Mouse (Mus musculus) stomach, embryonic 15.5 days (tissue): ENCODE data around the gene Calcb. TPM values are rescaled to one million over a fixed set of nuclear protein-coding genes. Genes with fewer than 3 reads are reported as not detected.

ENCODE experiments used
- ATAC-seq: fragments of 200-750 bp; cut with Nextera tagmentation; 2 replicates; pipeline ENCODE4 v1.8.0; 2017; ENCODE audit warnings: low read depth, moderate number of reproducible peaks, moderate TSS enrichment; ENCODE audit not compliant: insufficient read depth, low FRiP score
- H3K27ac ChIP-seq: fragments of 300-500 bp; sonication (generic); 2 replicates; pipeline ENCODE4 v1.5.1; 2015; ENCODE audit warnings: mild to moderate bottlenecking, inconsistent platforms
- H3K27me3 ChIP-seq: fragments of 300-500 bp; sonication (generic); replicated peaks from 2 replicates; pipeline ENCODE4 v1.6.1; 2015; ENCODE audit warnings: inconsistent platforms
- H3K36me3 ChIP-seq: fragments of 300-500 bp; sonication (generic); 2 replicates; pipeline ENCODE4 v1.6.1; 2015; ENCODE audit warnings: inconsistent platforms
- H3K4me1 ChIP-seq: fragments of 300-500 bp; sonication (generic); 2 replicates; pipeline ENCODE4 v1.6.1; 2015; ENCODE audit warnings: inconsistent platforms
- H3K4me2 ChIP-seq: fragments of 300-500 bp; sonication (generic); 2 replicates; pipeline ENCODE4 v1.6.1; 2015; ENCODE audit warnings: mild to moderate bottlenecking, inconsistent platforms
- H3K4me3 ChIP-seq: fragments of 300-500 bp; sonication (generic); replicated peaks from 2 replicates; pipeline ENCODE4 v1.5.1; 2015; ENCODE audit warnings: inconsistent platforms
- H3K9ac ChIP-seq: fragments of 300-500 bp; sonication (generic); 2 replicates; pipeline ENCODE4 v1.6.1; 2015; ENCODE audit warnings: inconsistent platforms
- H3K9me3 ChIP-seq: fragments of 300-500 bp; sonication (generic); 2 replicates; pipeline ENCODE4 v1.6.1; 2016; ENCODE audit warnings: inconsistent platforms
- WGBS: fragments of 180-500 bp; shearing (Covaris S2); methylation state at CpG from one replicate; pipeline ENCODE4 v1.1.7; 2015; 5-methylcytosine and 5-hydroxymethylcytosine counted together
- polyA plus RNA-seq: library from polyadenylated mRNA; unstranded; fragments of >200 nt; fragmentation: Nextera tagmentation; extraction: Ambion mirVana; gene quantifications from 2 replicates; pipeline ENCODE4 v1.2.1, GENCODE M21; 2015

The Calcb gene
- polyA plus RNA-seq, 1 experiment from 2014 or later, result 2.5 TPM

DNA sequence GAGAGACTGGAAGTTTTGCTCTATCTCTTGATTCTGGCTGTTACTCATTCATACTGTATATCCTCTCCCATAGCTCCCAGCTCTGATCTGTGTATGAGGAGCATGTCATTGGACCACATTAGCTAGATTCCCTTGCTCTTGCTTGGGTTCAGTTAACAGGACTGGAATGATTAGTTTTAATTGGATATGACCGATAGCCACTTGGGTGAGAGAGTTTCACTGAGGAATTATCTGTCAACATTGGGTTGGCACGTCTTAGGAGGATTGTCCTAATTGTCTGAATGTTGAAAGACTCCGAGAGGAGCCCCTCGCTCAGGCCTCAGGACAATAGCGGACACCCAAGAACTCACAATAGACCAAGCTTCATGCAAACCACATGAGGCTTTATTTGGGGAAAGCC, 17.8 kb downstream of the Calcb start:
- Histone ChIP-seq H3K36me3 (no peaks in the 10 kb centered on the region), H3K9ac (no peak overlapping the region), H3K4me3 (no peak overlapping the region), H3K4me1 (no peaks in the 10 kb centered on the region), H3K9me3 (no peaks in the 10 kb centered on the region), H3K27me3 (no peaks in the 10 kb centered on the region), H3K27ac (no peak overlapping the region), H3K4me2 (no peak overlapping the region)
- WGBS, result 79% methylated on average over 5 of the region's 5 CpGs
- no peak for ATAC-seq

DNA sequence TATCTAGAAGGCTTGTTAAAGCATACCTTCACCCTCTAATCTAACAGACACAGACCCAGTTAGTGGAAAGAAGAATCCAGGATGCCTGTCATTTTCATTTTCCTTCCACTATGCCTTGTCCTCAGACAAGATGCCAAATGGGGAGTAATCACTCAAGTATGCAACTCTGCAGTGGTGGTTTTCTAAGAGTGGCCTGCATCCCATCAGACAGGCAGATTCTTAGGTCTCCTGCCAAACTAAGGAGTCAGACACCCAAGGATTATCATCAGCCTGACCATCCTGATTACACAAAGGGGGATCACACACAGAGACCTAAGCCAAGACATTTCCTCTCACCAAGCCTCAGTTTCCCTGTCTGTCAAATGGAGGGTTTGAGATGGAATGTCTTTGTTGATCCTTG, 19.7 kb downstream of the Calcb start:
- H3K9me3 ChIP-seq, result no peaks in the 10 kb centered on the region
- H3K27me3 ChIP-seq, result no peaks in the 10 kb centered on the region
- H3K36me3 ChIP-seq, result no peaks in the 10 kb centered on the region
- no peak overlapping the region for H3K27ac ChIP-seq
- H3K4me1 ChIP-seq, result no peaks in the 10 kb centered on the region
- ATAC-seq, result no peak
- H3K4me3 ChIP-seq, result no peak overlapping the region
- H3K9ac ChIP-seq, result no peak overlapping the region
- no peak overlapping the region for H3K4me2 ChIP-seq

DNA sequence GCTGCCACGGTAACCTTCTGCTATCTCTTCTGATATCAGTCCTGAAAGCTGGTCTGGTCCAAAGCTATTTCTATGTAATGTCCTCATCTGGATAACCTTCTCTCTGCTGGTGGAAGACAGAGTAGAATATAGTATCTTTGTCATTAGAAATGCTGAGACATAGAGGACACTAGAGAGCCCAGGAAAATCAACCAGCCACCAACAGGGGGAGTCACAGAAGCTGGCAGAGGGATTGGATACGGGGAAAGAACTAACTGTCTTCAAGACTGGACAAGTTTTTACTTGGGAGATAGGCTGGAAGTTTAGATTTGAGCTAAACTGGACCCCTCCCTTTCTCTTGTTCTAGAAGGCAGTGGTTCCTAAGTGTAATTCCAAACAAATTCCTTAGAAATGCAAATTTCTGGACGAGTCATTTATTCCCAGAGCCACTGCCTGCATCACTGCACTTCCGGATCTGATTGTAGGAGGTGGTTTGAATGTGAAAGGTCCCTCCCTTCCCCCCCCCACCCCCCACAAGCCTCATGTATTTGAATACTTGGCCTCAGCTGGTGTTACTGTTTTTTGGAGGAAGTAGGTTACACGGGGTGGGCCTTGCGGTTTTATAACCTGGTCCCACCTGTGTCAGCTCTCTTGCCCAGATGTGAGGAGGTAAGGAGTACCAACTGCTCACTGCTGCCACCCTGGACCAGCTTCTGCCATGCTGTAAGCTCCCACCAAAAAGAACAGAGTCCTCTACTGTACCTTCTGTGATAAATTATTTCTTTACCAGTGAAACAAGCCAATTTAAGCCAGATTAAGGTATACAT, 22.1 kb downstream of the Calcb start:
- Histone ChIP-seq H3K4me2 (no peak overlapping the region), H3K9ac (no peak overlapping the region), H3K27me3 (no peaks in the 10 kb centered on the region), H3K4me1 (peaks cover 3% of the 10 kb centered on the region; the same call in 1 of the 2 replicates), H3K27ac (no peak overlapping the region), H3K36me3 (no peaks in the 10 kb centered on the region), H3K4me3 (no peak overlapping the region), H3K9me3 (no peaks in the 10 kb centered on the region)
- ATAC-seq, result no peak
- WGBS, result 57% methylated on average over 6 of the region's 6 CpGs

DNA sequence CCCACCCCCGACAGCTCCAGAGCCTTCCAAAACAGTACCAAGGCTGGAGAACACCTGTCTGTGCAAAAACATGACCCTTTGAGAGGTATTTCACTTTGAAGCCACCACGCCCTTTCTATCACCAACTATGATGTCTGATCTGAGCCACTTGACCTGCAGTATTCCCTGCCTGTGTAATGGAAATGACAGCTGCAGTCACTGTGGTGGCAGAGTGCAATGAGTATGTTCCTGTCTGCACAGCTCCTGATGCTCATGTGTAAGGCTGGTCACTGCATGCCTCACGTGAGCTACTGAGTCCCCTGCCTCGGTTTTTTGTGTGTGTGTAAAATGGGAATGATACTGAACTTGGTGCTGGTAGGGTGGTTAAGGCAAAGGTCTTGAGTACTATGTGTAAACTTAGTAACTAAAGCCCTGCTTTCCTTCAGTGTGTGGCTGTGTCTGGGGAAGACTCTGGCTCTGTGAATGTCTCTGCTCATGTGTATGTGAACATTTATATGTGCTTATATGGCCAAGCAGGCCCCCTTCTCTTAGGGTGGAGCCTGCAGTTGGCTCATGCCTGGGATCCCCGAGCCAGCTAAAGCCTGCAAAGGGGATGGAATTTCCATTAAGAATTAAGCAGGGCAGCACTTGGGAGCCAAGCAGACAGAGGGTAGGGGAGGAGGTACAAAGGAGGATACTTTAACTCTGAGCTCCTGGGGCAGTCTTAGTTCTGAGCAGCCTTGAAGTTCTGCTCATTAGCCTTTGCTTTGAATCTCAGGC, 24.8 kb downstream of the Calcb start, which contains the start of gene Insc:
Insc (plus strand) TSS at position 673 of the 759 bp plus-strand sequence.
- peak; percentile 25; the same call in 1 of the 2 replicates for ATAC-seq
- Histone ChIP-seq H3K36me3 (no peaks in the 10 kb centered on the region), H3K4me1 (peaks cover 7% of the 10 kb centered on the region; the same call in 1 of the 2 replicates), H3K4me3 (0 out of 2 replicates have a peak within 1 kb of the TSS, but pooled peaks have one; percentile 15), H3K4me2 (no peak within 1 kb of the TSS), H3K9ac (no peak within 1 kb of the TSS), H3K27ac (peak within 1 kb of the TSS; percentile 77), H3K27me3 (no peaks in the 10 kb centered on the region), H3K9me3 (no peaks in the 10 kb centered on the region)
- 67% methylated on average over 5 of the region's 5 CpGs for WGBS

DNA sequence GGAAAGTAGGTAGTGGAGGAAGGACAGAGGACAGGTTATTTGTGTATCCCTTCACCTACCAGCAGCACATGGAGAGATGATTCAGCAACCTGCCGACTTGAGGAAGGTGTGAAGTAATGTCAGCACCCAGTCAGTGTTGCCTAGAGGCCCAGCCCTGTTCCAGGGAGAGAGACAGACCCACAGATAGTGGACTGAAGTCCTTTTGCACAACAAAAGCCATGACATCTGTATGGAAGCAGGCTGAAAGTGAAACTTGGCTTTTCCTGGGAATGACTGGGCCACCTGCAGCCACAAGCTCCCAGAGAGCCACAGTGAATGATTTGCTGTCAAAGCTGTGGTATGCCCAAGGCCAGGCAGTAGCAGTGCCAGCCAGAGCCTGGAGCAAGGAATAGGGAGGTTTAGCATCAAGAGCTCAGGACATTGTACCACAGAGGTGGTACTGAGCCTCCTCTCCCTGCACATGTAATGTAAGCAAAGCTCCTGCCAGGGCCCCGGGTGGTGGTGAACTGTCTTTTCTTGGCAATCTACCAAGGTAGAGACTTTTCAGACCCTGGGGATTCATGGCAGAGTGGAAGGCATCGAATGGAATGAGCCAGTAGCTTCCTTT, 26.3 kb downstream of the Calcb start:
- no peak overlapping the region for H3K4me3 ChIP-seq
- no peak overlapping the region for H3K9ac ChIP-seq
- H3K36me3 ChIP-seq, result no peaks in the 10 kb centered on the region
- no peak for ATAC-seq
- H3K4me2 ChIP-seq, result 0 out of 2 replicates have a peak overlapping the region, but pooled peaks have one; percentile 77
- H3K9me3 ChIP-seq, result no peaks in the 10 kb centered on the region
- no peaks in the 10 kb centered on the region for H3K27me3 ChIP-seq
- H3K27ac ChIP-seq, result no peak overlapping the region
- H3K4me1 ChIP-seq, result peaks cover 7% of the 10 kb centered on the region; the same call in 1 of the 2 replicates
- 42% methylated on average over 3 of the region's 3 CpGs for WGBS

DNA sequence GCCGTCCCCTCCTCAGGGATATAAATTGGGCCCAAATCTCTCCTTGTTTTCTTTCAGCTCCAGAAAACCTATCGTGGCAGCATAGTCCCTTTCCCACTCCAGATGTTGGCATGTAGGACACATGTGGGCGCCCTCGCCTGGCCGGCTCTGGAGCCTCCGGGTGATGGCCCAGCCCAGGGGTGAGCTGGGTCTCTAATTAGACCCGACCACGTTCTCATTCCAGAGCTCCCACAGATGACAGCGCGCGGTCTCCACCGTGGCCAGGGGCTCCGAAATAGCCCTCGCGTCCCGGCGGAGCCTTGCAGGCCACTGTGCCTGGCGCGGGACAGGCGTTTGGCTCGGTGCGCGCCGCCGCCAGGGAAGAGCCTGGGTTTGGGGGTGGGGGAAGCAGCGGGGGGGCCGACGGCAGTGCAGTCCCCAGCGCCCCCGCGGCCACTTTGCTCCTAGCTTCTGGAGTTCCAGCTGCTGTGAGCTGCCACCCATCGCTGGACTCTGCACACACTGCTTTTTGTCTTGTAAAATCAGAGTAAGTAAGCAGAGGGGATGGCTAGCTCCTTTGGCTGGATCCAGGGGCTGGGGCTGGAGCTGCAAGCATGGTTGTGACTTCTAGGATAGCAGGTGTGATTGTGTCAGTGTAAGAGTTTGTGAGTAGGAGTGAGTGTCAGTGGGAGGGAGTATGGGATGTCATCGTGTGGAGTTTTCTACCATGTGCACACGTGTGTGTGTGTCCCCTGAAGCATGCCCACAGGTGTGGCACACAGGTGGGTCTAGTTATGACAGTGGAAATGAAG, 27.2 kb downstream of the Calcb start:
- Histone ChIP-seq H3K4me1 (peaks cover 7% of the 10 kb centered on the region; the same call in 1 of the 2 replicates), H3K9me3 (no peaks in the 10 kb centered on the region), H3K27me3 (no peaks in the 10 kb centered on the region), H3K4me3 (peak overlapping the region; percentile 38), H3K27ac (no peak overlapping the region), H3K36me3 (no peaks in the 10 kb centered on the region), H3K4me2 (peak overlapping the region; percentile 77), H3K9ac (0 out of 2 replicates have a peak overlapping the region, but pooled peaks have one; percentile 0)
- WGBS, result 4% methylated on average over 34 of the region's 34 CpGs
- peak; percentile 48; the same call in 1 of the 2 replicates for ATAC-seq

DNA sequence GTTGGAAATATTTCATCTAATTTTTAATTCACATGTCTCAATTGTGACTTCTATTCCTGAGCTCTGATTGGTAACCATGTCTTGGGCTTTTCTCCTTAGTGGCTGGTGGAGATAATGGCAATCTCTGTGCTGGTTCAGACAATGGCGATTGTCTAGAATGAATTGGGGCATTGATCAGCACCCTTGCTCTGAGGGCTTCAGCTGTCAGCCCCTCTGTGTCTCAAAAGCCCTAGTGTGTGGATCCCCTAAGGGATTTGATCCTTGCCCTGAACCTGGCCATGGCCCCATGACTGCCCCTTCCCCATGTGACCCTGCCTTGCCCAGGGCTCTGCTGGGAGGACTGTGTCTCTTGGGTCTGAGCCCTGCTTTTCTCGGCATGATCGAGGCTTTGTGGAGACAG, 29.2 kb downstream of the Calcb start:
- no peaks in the 10 kb centered on the region for H3K27me3 ChIP-seq
- H3K27ac ChIP-seq, result no peak overlapping the region
- H3K9ac ChIP-seq, result no peak overlapping the region
- no peaks in the 10 kb centered on the region for H3K9me3 ChIP-seq
- no peaks in the 10 kb centered on the region for H3K36me3 ChIP-seq
- H3K4me2 ChIP-seq, result no peak overlapping the region
- ATAC-seq, result no peak
- 75% methylated on average over 3 of the region's 3 CpGs for WGBS
- no peak overlapping the region for H3K4me3 ChIP-seq
- peaks cover 7% of the 10 kb centered on the region; the same call in 1 of the 2 replicates for H3K4me1 ChIP-seq

DNA sequence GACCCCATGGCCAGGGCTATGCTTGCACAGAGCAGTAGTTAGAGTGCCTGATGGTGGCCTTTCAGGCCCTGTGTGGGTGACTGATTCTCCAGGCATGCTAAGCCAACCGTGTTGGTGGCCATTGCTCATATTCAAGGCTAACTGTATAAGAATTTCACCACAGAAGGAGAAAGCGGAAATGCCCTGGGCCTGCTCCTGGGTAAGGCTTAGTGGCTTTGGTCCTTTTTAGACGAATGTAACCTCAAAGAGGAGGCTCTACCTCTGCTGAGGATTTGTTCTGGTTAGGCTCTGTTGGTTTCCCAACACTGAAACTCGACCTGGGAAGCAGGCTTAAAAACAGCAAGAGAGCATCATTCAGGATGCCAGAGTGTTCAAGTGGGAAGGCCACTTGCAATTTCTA, 29.8 kb downstream of the Calcb start:
- Histone ChIP-seq H3K36me3 (no peaks in the 10 kb centered on the region), H3K4me2 (no peak overlapping the region), H3K9ac (no peak overlapping the region), H3K4me3 (no peak overlapping the region), H3K27ac (no peak overlapping the region), H3K27me3 (no peaks in the 10 kb centered on the region), H3K4me1 (peaks cover 7% of the 10 kb centered on the region; the same call in 1 of the 2 replicates), H3K9me3 (no peaks in the 10 kb centered on the region)
- WGBS, result 63% methylated on average over 4 of the region's 4 CpGs
- ATAC-seq, result no peak

DNA sequence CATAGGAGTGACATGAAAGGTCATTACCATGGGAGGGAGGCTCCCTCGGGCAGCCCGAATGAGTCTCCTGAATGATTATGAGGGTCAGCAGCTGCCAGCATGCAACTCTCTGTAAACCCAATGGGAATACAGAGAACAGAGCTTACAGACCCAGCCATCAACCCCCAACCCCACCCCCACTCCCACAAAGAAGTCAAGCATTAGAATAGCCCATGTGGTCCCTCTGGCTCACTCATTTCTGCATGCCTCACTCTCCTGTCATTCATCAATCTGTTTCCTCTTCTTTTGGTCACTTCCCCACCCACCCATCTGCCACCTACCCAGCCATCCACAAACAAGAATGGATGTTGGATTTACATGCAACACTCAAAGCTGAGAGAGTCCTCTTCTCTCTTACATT, 35.0 kb downstream of the Calcb start:
- H3K36me3 ChIP-seq, result no peaks in the 10 kb centered on the region
- H3K27me3 ChIP-seq, result no peaks in the 10 kb centered on the region
- H3K4me1 ChIP-seq, result no peaks in the 10 kb centered on the region
- no peak overlapping the region for H3K27ac ChIP-seq
- no peaks in the 10 kb centered on the region for H3K9me3 ChIP-seq
- H3K4me3 ChIP-seq, result no peak overlapping the region
- no peak overlapping the region for H3K4me2 ChIP-seq
- H3K9ac ChIP-seq, result no peak overlapping the region
- WGBS, result 59% methylated on average over 2 of the region's 2 CpGs
- no peak for ATAC-seq

DNA sequence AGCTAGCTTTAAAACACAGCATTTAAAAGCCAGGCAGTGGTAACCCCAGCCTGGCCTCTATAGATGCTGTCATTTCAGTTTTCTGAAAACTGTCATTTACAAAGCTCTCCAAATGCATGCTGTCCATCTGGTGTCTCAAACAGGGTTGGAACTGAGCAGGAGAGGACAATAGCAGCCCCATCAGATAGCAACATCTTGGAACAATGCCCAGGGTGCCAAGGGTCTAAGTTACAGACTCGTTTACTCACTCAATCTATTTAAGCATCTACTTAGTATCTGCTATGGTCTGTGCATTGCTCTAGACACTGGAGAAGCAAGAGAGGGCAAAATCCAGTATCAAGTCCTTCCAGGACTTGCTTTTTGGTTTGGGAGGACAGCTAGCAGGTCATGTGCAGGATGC, 35.8 kb downstream of the Calcb start:
- Histone ChIP-seq H3K27me3 (no peaks in the 10 kb centered on the region), H3K4me3 (no peak overlapping the region), H3K9ac (no peak overlapping the region), H3K27ac (no peak overlapping the region), H3K4me2 (no peak overlapping the region), H3K9me3 (no peaks in the 10 kb centered on the region), H3K4me1 (no peaks in the 10 kb centered on the region), H3K36me3 (no peaks in the 10 kb centered on the region)
- WGBS, result 41% methylated on average over 1 of the region's 1 CpGs
- ATAC-seq, result no peak

DNA sequence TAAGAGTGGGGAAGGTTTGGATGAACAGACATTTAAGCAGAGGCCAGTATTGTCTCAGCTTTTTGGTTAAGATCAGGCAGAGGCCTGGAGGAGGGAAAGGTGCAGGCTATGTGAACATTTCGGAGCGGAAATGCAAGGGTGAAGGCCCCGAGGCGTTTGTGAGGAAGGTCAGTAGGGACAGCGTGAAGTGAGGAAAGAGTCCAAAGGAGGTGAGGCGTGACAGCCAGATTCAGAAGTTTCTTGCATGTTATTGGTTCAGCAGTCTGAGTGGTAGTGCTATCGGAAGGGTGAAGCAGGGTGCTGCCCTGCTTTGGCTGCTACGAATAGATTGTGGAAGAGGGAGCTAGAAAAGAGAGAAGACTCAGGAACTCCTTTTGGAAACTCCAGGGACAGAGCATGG, 36.2 kb downstream of the Calcb start:
- Histone ChIP-seq H3K9me3 (no peaks in the 10 kb centered on the region), H3K4me2 (no peak overlapping the region), H3K4me3 (no peak overlapping the region), H3K36me3 (no peaks in the 10 kb centered on the region), H3K27ac (no peak overlapping the region), H3K27me3 (no peaks in the 10 kb centered on the region), H3K4me1 (no peaks in the 10 kb centered on the region), H3K9ac (no peak overlapping the region)
- ATAC-seq, result no peak
- WGBS, result 86% methylated on average over 8 of the region's 8 CpGs
